Mouse (Mus musculus) kidney, embryonic 16.5 days (tissue): ENCODE data around the gene Pdpn. TPM values are rescaled to one million over a fixed set of nuclear protein-coding genes. Genes with fewer than 3 reads are reported as not detected.

Experiments used
- ATAC-seq: fragments of 200-750 bp; cut with Nextera tagmentation; 2 replicates; pipeline ENCODE4 v1.8.0; 2017; ENCODE audit warnings: moderate TSS enrichment; ENCODE audit not compliant: low FRiP score, low TSS enrichment
- H3K27ac ChIP-seq: fragments of 300-500 bp; sonication (generic); 2 replicates; pipeline ENCODE4 v1.5.1; 2014; ENCODE audit warnings: low read length
- H3K27me3 ChIP-seq: fragments of 300-500 bp; sonication (generic); 2 replicates; pipeline ENCODE4 v1.6.1; 2014; ENCODE audit warnings: low read length, control low read depth, mixed read lengths; ENCODE audit not compliant: insufficient read depth
- H3K36me3 ChIP-seq: fragments of 300-500 bp; sonication (generic); 2 replicates; pipeline ENCODE4 v1.6.1; 2014; ENCODE audit warnings: low read length, control low read depth, mixed read lengths; ENCODE audit not compliant: insufficient read depth
- H3K4me1 ChIP-seq: fragments of 300-500 bp; sonication (generic); 2 replicates; pipeline ENCODE4 v1.6.1; 2014; ENCODE audit warnings: low read length, control low read depth, mixed read lengths; ENCODE audit not compliant: insufficient read depth
- H3K4me2 ChIP-seq: fragments of 300-500 bp; sonication (generic); replicated peaks from 2 replicates; pipeline ENCODE4 v1.6.1; 2014; ENCODE audit warnings: low read depth, low read length
- H3K4me3 ChIP-seq: fragments of 300-500 bp; sonication (generic); 2 replicates; pipeline ENCODE4 v1.5.1; 2014; ENCODE audit warnings: mild to moderate bottlenecking, low read length
- H3K9ac ChIP-seq: fragments of 300-500 bp; sonication (generic); replicated peaks from 2 replicates; pipeline ENCODE4 v1.6.1; 2014; ENCODE audit warnings: low read length
- H3K9me3 ChIP-seq: fragments of 300-500 bp; sonication (generic); 2 replicates; pipeline ENCODE4 v1.6.1; 2016; ENCODE audit warnings: low read length, control low read depth
- WGBS: fragments of 180-500 bp; shearing (Covaris S2); extraction: QIAGEN DNeasy Blood & Tissue Kit; methylation state at CpG from one replicate; pipeline ENCODE4 v1.1.7; 2014; 5-methylcytosine and 5-hydroxymethylcytosine counted together
- polyA plus RNA-seq: library from polyadenylated mRNA; unstranded; fragments of >200 nt; fragmentation: Nextera tagmentation; extraction: Ambion mirVana; gene quantifications from 2 replicates; pipeline ENCODE4 v1.2.1, GENCODE M21; 2015

Gene Pdpn
- polyA plus RNA-seq, 1 experiment from 2014 or later: 47.5 TPM

- H3K36me3 ChIP-seq: no peaks in the 10 kb centered on the region
- no peaks in the 10 kb centered on the region for H3K9me3 ChIP-seq
- no peak overlapping the region for H3K4me3 ChIP-seq
- no peaks in the 10 kb centered on the region for H3K27me3 ChIP-seq
- 80% methylated on average over 3 of the region's 3 CpGs for WGBS
- no peak overlapping the region for H3K4me2 ChIP-seq
- H3K27ac ChIP-seq: peak overlapping the region; percentile 26; the same call in 1 of the 2 replicates
- no peak for ATAC-seq
- H3K4me1 ChIP-seq: peaks cover 20% of the 10 kb centered on the region
- H3K9ac ChIP-seq: no peak overlapping the region
Observed at GRCm38 (mm10) chr4:143280166-143280565, 19.2 kb downstream of the Pdpn start.

DNA sequence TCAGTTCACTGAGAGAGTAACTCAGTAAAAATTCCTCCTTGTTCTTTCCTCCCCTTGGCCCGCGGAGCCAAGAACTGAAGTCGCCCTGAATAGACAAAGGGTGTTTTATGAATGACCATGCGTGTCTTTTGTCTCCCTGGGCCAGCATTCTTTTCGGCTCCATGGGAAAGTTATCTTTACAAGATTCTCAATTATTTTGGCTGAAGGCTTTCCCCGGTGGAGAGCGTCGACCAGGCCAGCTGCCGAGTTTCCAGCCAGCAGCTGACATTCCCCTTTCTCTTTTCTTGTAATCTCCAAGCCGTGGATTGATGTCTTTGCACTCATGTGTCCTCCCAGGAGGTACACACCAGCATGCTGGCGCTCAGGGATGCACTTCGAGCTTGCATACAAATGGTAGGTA is 19.7 kb downstream of the Pdpn start:
- Histone ChIP-seq H3K27ac (peak overlapping the region; percentile 26), H3K4me1 (peaks cover 19% of the 10 kb centered on the region), H3K9ac (no peak overlapping the region), H3K4me2 (no peak overlapping the region), H3K4me3 (no peak overlapping the region), H3K27me3 (no peaks in the 10 kb centered on the region), H3K9me3 (no peaks in the 10 kb centered on the region), H3K36me3 (no peaks in the 10 kb centered on the region)
- WGBS: 57% methylated on average over 12 of the region's 12 CpGs
- no peak for ATAC-seq

GRCm38 (mm10) chr4:143279016-143279415 is 20.3 kb downstream of the Pdpn start:
- ATAC-seq: no peak
- 74% methylated on average over 5 of the region's 5 CpGs for WGBS
- no peaks in the 10 kb centered on the region for H3K9me3 ChIP-seq
- no peak overlapping the region for H3K27ac ChIP-seq
- no peak overlapping the region for H3K9ac ChIP-seq
- H3K4me2 ChIP-seq: no peak overlapping the region
- H3K4me3 ChIP-seq: no peak overlapping the region
- peaks cover 12% of the 10 kb centered on the region for H3K4me1 ChIP-seq
- H3K36me3 ChIP-seq: no peaks in the 10 kb centered on the region
- H3K27me3 ChIP-seq: no peaks in the 10 kb centered on the region

GRCm38 (mm10) chr4:143278429-143278871 is 20.9 kb downstream of the Pdpn start:
- Histone ChIP-seq H3K4me2 (no peak overlapping the region), H3K36me3 (no peaks in the 10 kb centered on the region), H3K9ac (no peak overlapping the region), H3K27ac (no peak overlapping the region), H3K9me3 (no peaks in the 10 kb centered on the region), H3K4me3 (no peak overlapping the region), H3K4me1 (peaks cover 11% of the 10 kb centered on the region; the same call in 1 of the 2 replicates), H3K27me3 (no peaks in the 10 kb centered on the region)
- 31% methylated on average over 14 of the region's 14 CpGs for WGBS
- peak; percentile 44; the same call in 1 of the 2 replicates for ATAC-seq

- H3K27ac ChIP-seq: no peak overlapping the region
- no peaks in the 10 kb centered on the region for H3K27me3 ChIP-seq
- no peaks in the 10 kb centered on the region for H3K9me3 ChIP-seq
- 92% methylated on average over 6 of the region's 6 CpGs for WGBS
- peaks cover 11% of the 10 kb centered on the region; the same call in 1 of the 2 replicates for H3K4me1 ChIP-seq
- peaks cover 11% of the 10 kb centered on the region; the same call in 1 of the 2 replicates for H3K36me3 ChIP-seq
- H3K4me3 ChIP-seq: no peak overlapping the region
- no peak overlapping the region for H3K9ac ChIP-seq
- no peak for ATAC-seq
- H3K4me2 ChIP-seq: no peak overlapping the region
Observed at GRCm38 (mm10) chr4:143277319-143277718, 22.0 kb downstream of the Pdpn start.

- no peak for ATAC-seq
- Histone ChIP-seq H3K4me3 (no peak overlapping the region), H3K4me1 (no peaks in the 10 kb centered on the region), H3K27me3 (no peaks in the 10 kb centered on the region), H3K36me3 (peaks cover 17% of the 10 kb centered on the region; the same call in 1 of the 2 replicates), H3K27ac (no peak overlapping the region), H3K9me3 (no peaks in the 10 kb centered on the region), H3K4me2 (no peak overlapping the region), H3K9ac (no peak overlapping the region)
- WGBS: 80% methylated on average over 6 of the region's 6 CpGs
Observed at GRCm38 (mm10) chr4:143271571-143271970, 27.8 kb downstream of the Pdpn start.

DNA sequence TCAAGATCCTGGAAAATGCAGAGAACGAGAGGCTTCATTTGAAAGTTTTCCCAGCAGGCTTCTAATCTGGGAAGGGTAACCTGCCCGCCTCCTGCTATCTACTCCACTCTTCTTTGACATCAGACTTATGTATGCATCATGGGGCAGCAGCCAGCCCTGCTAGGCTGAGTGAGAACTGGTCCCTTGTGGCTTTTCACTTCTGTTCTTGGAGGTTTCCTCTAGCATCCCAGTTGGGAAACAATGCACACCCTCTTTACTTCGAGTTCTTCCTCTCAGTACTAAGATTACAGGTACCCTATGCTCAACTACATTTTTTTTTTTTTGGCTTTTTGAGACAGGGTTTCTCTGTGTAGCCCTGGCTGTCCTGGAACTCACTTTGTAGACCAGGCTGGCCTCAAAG is 28.5 kb downstream of the Pdpn start:
- Histone ChIP-seq H3K4me2 (no peak overlapping the region), H3K9ac (no peak overlapping the region), H3K4me3 (no peak overlapping the region), H3K9me3 (no peaks in the 10 kb centered on the region), H3K27me3 (no peaks in the 10 kb centered on the region), H3K27ac (no peak overlapping the region), H3K4me1 (no peaks in the 10 kb centered on the region), H3K36me3 (peaks cover 17% of the 10 kb centered on the region; the same call in 1 of the 2 replicates)
- no peak for ATAC-seq
- 81% methylated on average over 3 of the region's 3 CpGs for WGBS

DNA sequence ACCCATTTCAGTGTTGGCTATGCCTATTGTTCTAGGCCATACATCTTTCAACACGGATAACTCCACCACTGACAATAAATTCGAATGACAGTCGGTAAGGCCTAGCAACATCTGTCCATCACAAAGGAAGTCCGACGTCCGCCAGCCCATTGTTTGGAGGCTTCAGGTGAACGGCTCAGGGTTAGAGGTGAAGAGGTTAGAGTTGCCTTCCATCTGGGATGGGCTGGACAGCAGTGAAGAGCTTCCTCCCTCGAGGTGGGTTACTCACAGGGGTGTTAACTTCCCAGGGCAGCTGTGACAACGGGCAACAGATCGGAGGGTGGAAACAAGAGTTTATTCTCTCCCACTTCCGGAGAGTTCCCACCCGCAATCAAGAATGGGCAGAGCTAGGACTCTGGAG is 36.7 kb downstream of the Pdpn start:
- H3K9me3 ChIP-seq: no peaks in the 10 kb centered on the region
- ATAC-seq: no peak
- WGBS: 63% methylated on average over 12 of the region's 12 CpGs

GRCm38 (mm10) chr4:143259718-143260349 is 39.5 kb downstream of the Pdpn start:
- WGBS: 17% methylated on average over 6 of the region's 8 CpGs
- ATAC-seq: peak; percentile 53
- Histone ChIP-seq H3K27ac (no peak overlapping the region), H3K4me1 (peaks cover 26% of the 10 kb centered on the region), H3K9me3 (no peaks in the 10 kb centered on the region), H3K9ac (no peak overlapping the region), H3K4me2 (no peak overlapping the region), H3K27me3 (no peaks in the 10 kb centered on the region), H3K36me3 (no peaks in the 10 kb centered on the region), H3K4me3 (no peak overlapping the region)

More for the DNA sequence above, 36.7 kb downstream of the Pdpn start:
- Histone ChIP-seq H3K4me3 (no peak overlapping the region), H3K27me3 (no peaks in the 10 kb centered on the region), H3K9ac (no peak overlapping the region), H3K27ac (no peak overlapping the region), H3K4me1 (peaks cover 24% of the 10 kb centered on the region), H3K4me2 (no peak overlapping the region), H3K36me3 (0 out of 2 replicates have a peak, but pooled peaks cover 1% of the 10 kb centered on the region)

- H3K36me3 ChIP-seq: no peaks in the 10 kb centered on the region
- H3K4me3 ChIP-seq: peak overlapping the region; percentile 21; the same call in 1 of the 2 replicates
- no peak overlapping the region for H3K27ac ChIP-seq
- no peaks in the 10 kb centered on the region for H3K27me3 ChIP-seq
- peaks cover 26% of the 10 kb centered on the region for H3K4me1 ChIP-seq
- WGBS: 36% methylated on average over 19 of the region's 19 CpGs
- H3K9ac ChIP-seq: no peak overlapping the region
- peak overlapping the region; percentile 50 for H3K4me2 ChIP-seq
- no peaks in the 10 kb centered on the region for H3K9me3 ChIP-seq
- ATAC-seq: peak; percentile 52; the same call in 1 of the 2 replicates
Observed at GRCm38 (mm10) chr4:143258517-143258916, 40.8 kb downstream of the Pdpn start.
